Mouse (Mus musculus): ENCODE measurements around the gene Parp9. TPM values are rescaled to one million over a fixed set of nuclear protein-coding genes. Genes with fewer than 3 reads are reported as not detected.

Gene Parp9
- total and polyA plus RNA-seq, 2 experiments, result 13.7 to 63.5 TPM

DNA sequence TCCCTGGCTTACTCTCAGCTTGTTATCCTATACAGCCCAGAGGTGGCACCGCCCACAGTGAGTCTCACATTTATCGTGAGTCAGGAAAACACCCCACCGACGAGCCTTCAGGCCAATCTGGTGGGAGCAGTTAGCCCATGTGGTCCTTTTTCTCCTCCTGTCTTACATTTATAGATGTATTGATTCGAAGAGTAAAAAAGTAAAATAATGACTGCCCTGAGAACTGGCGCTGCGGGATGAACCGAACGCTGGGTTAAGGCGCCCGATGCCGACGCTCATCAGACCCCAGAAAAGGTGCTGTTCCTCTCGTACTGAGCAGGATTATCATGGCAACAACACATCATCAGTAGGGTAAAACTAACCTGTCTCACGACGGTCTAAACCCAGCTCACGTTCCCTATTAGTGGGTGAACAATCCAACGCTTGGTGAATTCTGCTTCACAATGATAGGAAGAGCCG lies 43.1 kb downstream of the Parp9 start:
- peaks cover 3% of the 10 kb centered on the region; the same call in 1 of the 2 replicates for H3K4me1 ChIP-seq (ENCODE audit: control insufficient read depth, insufficient read depth, low read length)
- WGBS, result 47% methylated on average over 19 of the region's 19 CpGs
- H3K4me3 ChIP-seq (ENCODE audit: insufficient read depth, low read depth, low read length), result no peak overlapping the region
- no peaks in the 10 kb centered on the region for H3K36me3 ChIP-seq (ENCODE audit: control insufficient read depth, insufficient read depth, low read length)
- H3K27me3 ChIP-seq (ENCODE audit: control insufficient read depth, insufficient read depth, low read length), result no peaks in the 10 kb centered on the region
- TF ChIP-seq POLR2A (IDR thresholded peaks at IDR 0.05; ENCODE audit: extremely low read depth, insufficient read depth, low read length) (no peak), CTCF (IDR thresholded peaks at IDR 0.05; ENCODE audit: low read depth, low read length) (no peak)
- peak; percentile 99 for DNase-seq (ENCODE audit: extremely low read depth, low read depth, low spot score)
- H3K9ac ChIP-seq (ENCODE audit: low read depth, low read length), result no peak overlapping the region
- H3K79me2 ChIP-seq (ENCODE audit: control insufficient read depth, insufficient read depth, low read length), result peaks cover 9% of the 10 kb centered on the region; the same call in 1 of the 2 replicates
- H3K27ac ChIP-seq (replicated peaks; ENCODE audit: insufficient read depth, low read depth, low read length), result no peak overlapping the region

DNA sequence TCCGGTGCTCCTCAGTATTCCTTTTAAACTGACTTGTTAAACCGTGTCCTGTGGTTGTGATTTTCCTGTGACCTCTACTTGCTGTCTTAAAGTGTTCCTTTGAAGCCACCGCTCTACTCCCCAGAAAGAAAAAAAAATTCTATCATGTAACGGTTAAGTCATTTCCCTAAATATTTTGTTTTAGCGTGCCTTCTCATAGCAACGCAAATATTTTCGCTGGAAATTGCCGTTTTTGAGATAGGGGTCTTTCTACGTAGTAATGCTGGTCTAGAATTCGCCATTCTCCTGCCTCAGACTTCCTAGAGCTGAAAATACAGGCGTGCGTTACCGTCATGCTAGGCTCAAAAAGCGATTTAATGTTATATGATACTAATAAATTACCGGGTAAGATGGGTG lies 44.2 kb downstream of the Parp9 start:
- H3K27ac ChIP-seq (replicated peaks; ENCODE audit: insufficient read depth, low read depth, low read length), result no peak overlapping the region
- peaks cover 3% of the 10 kb centered on the region; the same call in 1 of the 2 replicates for H3K4me1 ChIP-seq (ENCODE audit: control insufficient read depth, insufficient read depth, low read length)
- WGBS, result 2% methylated on average over 15 of the region's 15 CpGs
- TF ChIP-seq POLR2A (IDR thresholded peaks at IDR 0.05; ENCODE audit: extremely low read depth, insufficient read depth, low read length) (no peak), CTCF (IDR thresholded peaks at IDR 0.05; ENCODE audit: low read depth, low read length) (no peak)
- H3K27me3 ChIP-seq (ENCODE audit: control insufficient read depth, insufficient read depth, low read length), result no peaks in the 10 kb centered on the region
- peak; percentile 18 for DNase-seq (ENCODE audit: extremely low read depth, low read depth, low spot score)
- peak overlapping the region; percentile 55; the same call in 1 of the 2 replicates for H3K9ac ChIP-seq (ENCODE audit: low read depth, low read length)
- H3K4me3 ChIP-seq (ENCODE audit: insufficient read depth, low read depth, low read length), result peak overlapping the region; percentile 97
- H3K36me3 ChIP-seq (ENCODE audit: control insufficient read depth, insufficient read depth, low read length), result no peaks in the 10 kb centered on the region
- H3K79me2 ChIP-seq (ENCODE audit: control insufficient read depth, insufficient read depth, low read length), result peaks cover 14% of the 10 kb centered on the region; the same call in 1 of the 2 replicates

DNA sequence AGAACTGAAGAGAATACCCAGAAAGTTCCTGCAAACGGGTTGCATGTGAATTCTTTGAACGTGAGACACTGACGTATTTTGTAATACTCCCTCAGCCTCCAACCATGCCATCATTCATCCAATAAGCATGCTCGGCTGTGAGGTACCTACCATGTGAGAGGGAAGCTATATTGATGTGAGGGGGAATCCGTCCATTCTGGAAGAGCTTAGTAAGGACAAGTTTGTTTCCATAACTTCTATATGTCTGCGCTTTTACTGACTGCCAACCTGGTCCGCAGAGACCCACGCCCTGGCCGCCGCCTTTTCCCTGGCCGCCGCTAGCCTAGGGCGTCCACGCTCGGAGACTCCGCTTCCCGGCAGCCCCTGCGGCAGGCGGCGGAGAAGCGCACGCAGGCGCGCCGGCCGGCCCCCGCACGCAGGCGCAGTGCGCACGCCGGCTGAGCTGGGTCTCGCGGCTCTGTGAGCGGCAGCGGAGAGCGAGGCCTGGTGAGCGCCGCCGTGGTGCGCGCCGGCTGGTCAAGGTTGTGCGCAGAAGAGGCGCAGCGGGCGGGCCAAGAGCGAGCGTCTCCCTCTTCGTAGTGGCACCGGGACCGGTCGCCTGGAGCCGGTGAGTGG lies 44.7 kb downstream of the Parp9 start:
- DNase-seq (ENCODE audit: extremely low read depth, low read depth, low spot score), result peak; percentile 83
- peak overlapping the region; percentile 97 for H3K4me3 ChIP-seq (ENCODE audit: insufficient read depth, low read depth, low read length)
- peaks cover 17% of the 10 kb centered on the region; the same call in 1 of the 2 replicates for H3K79me2 ChIP-seq (ENCODE audit: control insufficient read depth, insufficient read depth, low read length)
- peaks cover 3% of the 10 kb centered on the region; the same call in 1 of the 2 replicates for H3K4me1 ChIP-seq (ENCODE audit: control insufficient read depth, insufficient read depth, low read length)
- under 1% methylated on average over 54 of the region's 54 CpGs for WGBS
- H3K36me3 ChIP-seq (ENCODE audit: control insufficient read depth, insufficient read depth, low read length), result no peaks in the 10 kb centered on the region
- TF ChIP-seq CTCF (IDR thresholded peaks at IDR 0.05; ENCODE audit: low read depth, low read length) (no peak), POLR2A (IDR thresholded peaks at IDR 0.05; ENCODE audit: extremely low read depth, insufficient read depth, low read length) (peak; percentile 80)
- peak overlapping the region; percentile 88 for H3K27ac ChIP-seq (replicated peaks; ENCODE audit: insufficient read depth, low read depth, low read length)
- H3K27me3 ChIP-seq (ENCODE audit: control insufficient read depth, insufficient read depth, low read length), result no peaks in the 10 kb centered on the region
- peak overlapping the region; percentile 96 for H3K9ac ChIP-seq (ENCODE audit: low read depth, low read length)

DNA sequence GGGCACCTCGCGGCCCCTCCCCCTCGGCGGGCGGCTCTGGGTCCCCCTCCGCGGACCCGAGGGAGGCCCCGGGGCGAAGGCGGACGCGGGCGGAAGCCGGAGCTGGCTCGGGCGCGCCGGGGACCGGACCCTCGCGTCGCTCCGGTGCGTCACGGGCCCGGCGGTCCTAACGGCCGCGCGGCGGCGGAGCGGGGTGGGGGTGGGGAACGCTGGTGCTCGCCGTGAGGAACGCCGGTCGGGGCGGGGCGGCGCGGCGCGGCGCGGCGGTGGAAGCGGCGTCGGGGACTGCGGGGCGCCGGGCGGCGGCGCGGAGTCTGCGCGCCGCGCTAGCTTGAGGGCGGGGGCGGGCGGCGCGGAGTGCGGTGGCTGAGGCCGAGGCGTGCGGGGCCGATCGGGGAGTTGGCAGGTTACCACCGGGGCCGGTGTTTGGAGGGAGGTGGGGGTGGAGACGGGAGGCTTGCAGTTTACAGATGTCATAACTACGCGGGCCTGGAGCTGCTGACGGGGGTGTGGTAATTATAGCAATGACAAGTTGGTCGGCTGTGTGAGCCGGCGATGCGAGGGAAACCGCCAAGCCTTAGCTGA lies 45.3 kb downstream of the Parp9 start:
- H3K79me2 ChIP-seq (ENCODE audit: control insufficient read depth, insufficient read depth, low read length), result peaks cover 20% of the 10 kb centered on the region; the same call in 1 of the 2 replicates
- TF ChIP-seq POLR2A (IDR thresholded peaks at IDR 0.05; ENCODE audit: extremely low read depth, insufficient read depth, low read length) (no peak), CTCF (IDR thresholded peaks at IDR 0.05; ENCODE audit: low read depth, low read length) (no peak)
- 1% methylated on average over 80 of the region's 86 CpGs for WGBS
- peak overlapping the region; percentile 88 for H3K27ac ChIP-seq (replicated peaks; ENCODE audit: insufficient read depth, low read depth, low read length)
- H3K9ac ChIP-seq (ENCODE audit: low read depth, low read length), result peak overlapping the region; percentile 96
- DNase-seq (ENCODE audit: extremely low read depth, low read depth, low spot score), result peak; percentile 63
- peaks cover 3% of the 10 kb centered on the region; the same call in 1 of the 2 replicates for H3K4me1 ChIP-seq (ENCODE audit: control insufficient read depth, insufficient read depth, low read length)
- no peaks in the 10 kb centered on the region for H3K36me3 ChIP-seq (ENCODE audit: control insufficient read depth, insufficient read depth, low read length)
- H3K27me3 ChIP-seq (ENCODE audit: control insufficient read depth, insufficient read depth, low read length), result no peaks in the 10 kb centered on the region
- H3K4me3 ChIP-seq (ENCODE audit: insufficient read depth, low read depth, low read length), result peak overlapping the region; percentile 97

GRCm38 (mm10) chr16:35984471-35984870 lies 46.2 kb downstream of the Parp9 start:
- no peak overlapping the region for H3K4me3 ChIP-seq (ENCODE audit: insufficient read depth, low read depth, low read length)
- no peaks in the 10 kb centered on the region for H3K36me3 ChIP-seq (ENCODE audit: control insufficient read depth, insufficient read depth, low read length)
- WGBS, result 22% methylated on average over 3 of the region's 3 CpGs
- H3K27ac ChIP-seq (replicated peaks; ENCODE audit: insufficient read depth, low read depth, low read length), result no peak overlapping the region
- H3K79me2 ChIP-seq (ENCODE audit: control insufficient read depth, insufficient read depth, low read length), result peaks cover 21% of the 10 kb centered on the region; the same call in 1 of the 2 replicates
- H3K9ac ChIP-seq (ENCODE audit: low read depth, low read length), result no peak overlapping the region
- no peaks in the 10 kb centered on the region for H3K27me3 ChIP-seq (ENCODE audit: control insufficient read depth, insufficient read depth, low read length)
- no peak for TF ChIP-seq POLR2A (IDR thresholded peaks at IDR 0.05; ENCODE audit: extremely low read depth, insufficient read depth, low read length)
- TF ChIP-seq CTCF (IDR thresholded peaks at IDR 0.05; ENCODE audit: low read depth, low read length), result no peak
- H3K4me1 ChIP-seq (ENCODE audit: control insufficient read depth, insufficient read depth, low read length), result peaks cover 3% of the 10 kb centered on the region; the same call in 1 of the 2 replicates
- no peak for DNase-seq (ENCODE audit: extremely low read depth, low read depth, low spot score)
